Mouse (Mus musculus) neural tube, embryonic 14.5 days (tissue): ENCODE data around the gene Tescl. TPM values are rescaled to one million over a fixed set of nuclear protein-coding genes. Genes with fewer than 3 reads are reported as not detected.

ENCODE experiments used
- ATAC-seq: fragments of 200-750 bp; cut with Nextera tagmentation; 2 replicates; pipeline ENCODE4 v1.8.0; 2017; ENCODE audit warnings: low read depth, mild to moderate bottlenecking, moderate TSS enrichment, moderate library complexity
- H3K27ac ChIP-seq: fragments of 300-500 bp; sonication (generic); 2 replicates; pipeline ENCODE4 v1.5.1; 2014; ENCODE audit warnings: low read depth, mild to moderate bottlenecking, control low read depth, low read length, moderate library complexity, mixed read lengths
- H3K27me3 ChIP-seq: fragments of 300-500 bp; sonication (generic); 2 replicates; pipeline ENCODE4 v1.6.1; 2014; ENCODE audit warnings: low read length; ENCODE audit not compliant: control insufficient read depth, insufficient read depth
- H3K36me3 ChIP-seq: fragments of 300-500 bp; sonication (generic); 2 replicates; pipeline ENCODE4 v1.6.1; 2014; ENCODE audit warnings: low read length, mixed read lengths; ENCODE audit not compliant: control insufficient read depth, insufficient read depth
- H3K4me1 ChIP-seq: fragments of 300-500 bp; sonication (generic); 2 replicates; pipeline ENCODE4 v1.6.1; 2014; ENCODE audit warnings: low read length; ENCODE audit not compliant: control insufficient read depth, insufficient read depth
- H3K4me2 ChIP-seq: fragments of 300-500 bp; sonication (generic); 2 replicates; pipeline ENCODE4 v1.6.1; 2014; ENCODE audit warnings: mild to moderate bottlenecking, low read depth, low read length, control low read depth
- H3K4me3 ChIP-seq: fragments of 300-500 bp; sonication (generic); 2 replicates; pipeline ENCODE4 v1.5.1; 2014; ENCODE audit warnings: low read depth, low read length, control low read depth, mixed read lengths
- H3K9ac ChIP-seq: fragments of 300-500 bp; sonication (generic); replicated peaks from 2 replicates; pipeline ENCODE4 v1.6.1; 2014; ENCODE audit warnings: low read depth, mild to moderate bottlenecking, control low read depth, low read length, mixed read lengths
- H3K9me3 ChIP-seq: fragments of 300-500 bp; sonication (generic); 2 replicates; pipeline ENCODE4 v1.6.1; 2016; ENCODE audit warnings: low read length; ENCODE audit not compliant: control insufficient read depth
- WGBS: fragments of 180-500 bp; shearing (Covaris S2); extraction: QIAGEN DNeasy Blood & Tissue Kit; methylation state at CpG from one replicate; pipeline ENCODE4 v1.1.7; 2014; 5-methylcytosine and 5-hydroxymethylcytosine counted together
- polyA plus RNA-seq: library from polyadenylated mRNA; unstranded; fragments of >200 nt; fragmentation: Nextera tagmentation; extraction: Ambion mirVana; gene quantifications from 2 replicates; pipeline ENCODE4 v1.2.1, GENCODE M21; 2014

Tescl gene
- polyA plus RNA-seq, 1 experiment from 2014 or later: 0.99 TPM

GRCm38 (mm10) chr7:24297361-24298095 lies 36.2 kb downstream of the Tescl start:
- Histone ChIP-seq H3K9me3 (no peaks in the 10 kb centered on the region), H3K36me3 (peaks cover 32% of the 10 kb centered on the region; the same call in 1 of the 2 replicates), H3K9ac (no peak overlapping the region), H3K4me1 (peaks cover 13% of the 10 kb centered on the region; the same call in 1 of the 2 replicates), H3K27me3 (no peaks in the 10 kb centered on the region), H3K4me3 (peak overlapping the region; percentile 62; the same call in 1 of the 2 replicates), H3K4me2 (peak overlapping the region; percentile 83), H3K27ac (no peak overlapping the region)
- no peak for ATAC-seq
- 89% methylated on average over 15 of the region's 15 CpGs for WGBS

GRCm38 (mm10) chr7:24296386-24296785 lies 37.4 kb downstream of the Tescl start:
- Histone ChIP-seq H3K27me3 (no peaks in the 10 kb centered on the region), H3K4me3 (no peak overlapping the region), H3K36me3 (peaks cover 35% of the 10 kb centered on the region), H3K27ac (no peak overlapping the region), H3K9ac (no peak overlapping the region), H3K4me2 (no peak overlapping the region), H3K9me3 (no peaks in the 10 kb centered on the region), H3K4me1 (peaks cover 13% of the 10 kb centered on the region; the same call in 1 of the 2 replicates)
- no peak for ATAC-seq
- 95% methylated on average over 7 of the region's 7 CpGs for WGBS

- Histone ChIP-seq H3K36me3 (peaks cover 45% of the 10 kb centered on the region), H3K9me3 (no peaks in the 10 kb centered on the region)
- 97% methylated on average over 7 of the region's 7 CpGs for WGBS
Observed at GRCm38 (mm10) chr7:24295376-24295775, 38.4 kb downstream of the Tescl start.

GRCm38 (mm10) chr7:24294763-24295162 lies 39.0 kb downstream of the Tescl start:
- WGBS: 96% methylated on average over 4 of the region's 4 CpGs
- Histone ChIP-seq H3K4me3 (no peak overlapping the region), H3K27me3 (no peaks in the 10 kb centered on the region), H3K27ac (no peak overlapping the region), H3K9me3 (no peaks in the 10 kb centered on the region), H3K4me1 (peaks cover 8% of the 10 kb centered on the region; the same call in 1 of the 2 replicates), H3K9ac (no peak overlapping the region), H3K36me3 (peaks cover 51% of the 10 kb centered on the region), H3K4me2 (no peak overlapping the region)
- no peak for ATAC-seq

More at GRCm38 (mm10) chr7:24295376-24295775, 38.4 kb downstream of the Tescl start:
- H3K4me2 ChIP-seq: no peak overlapping the region
- H3K27me3 ChIP-seq: no peaks in the 10 kb centered on the region
- no peak overlapping the region for H3K9ac ChIP-seq
- H3K4me1 ChIP-seq: peaks cover 13% of the 10 kb centered on the region; the same call in 1 of the 2 replicates
- H3K27ac ChIP-seq: no peak overlapping the region
- no peak for ATAC-seq
- H3K4me3 ChIP-seq: no peak overlapping the region

- H3K9me3 ChIP-seq: no peaks in the 10 kb centered on the region
- no peak for ATAC-seq
- H3K4me1 ChIP-seq: peaks cover 7% of the 10 kb centered on the region; the same call in 1 of the 2 replicates
- H3K36me3 ChIP-seq: peaks cover 52% of the 10 kb centered on the region
- no peaks in the 10 kb centered on the region for H3K27me3 ChIP-seq
- WGBS: 90% methylated on average over 12 of the region's 12 CpGs
- H3K4me3 ChIP-seq: no peak overlapping the region
- no peak overlapping the region for H3K4me2 ChIP-seq
- H3K9ac ChIP-seq: no peak overlapping the region
- H3K27ac ChIP-seq: no peak overlapping the region
Observed at GRCm38 (mm10) chr7:24293061-24293851, 40.5 kb downstream of the Tescl start.

- WGBS: 91% methylated on average over 27 of the region's 27 CpGs
- no peak overlapping the region for H3K9ac ChIP-seq
- no peaks in the 10 kb centered on the region for H3K9me3 ChIP-seq
- H3K27me3 ChIP-seq: no peaks in the 10 kb centered on the region
- H3K4me3 ChIP-seq: no peak overlapping the region
- no peak for ATAC-seq
- peaks cover 55% of the 10 kb centered on the region for H3K36me3 ChIP-seq
- H3K4me2 ChIP-seq: no peak overlapping the region
- no peak overlapping the region for H3K27ac ChIP-seq
- H3K4me1 ChIP-seq: no peaks in the 10 kb centered on the region
Observed at GRCm38 (mm10) chr7:24291387-24292090, 42.2 kb downstream of the Tescl start.

GRCm38 (mm10) chr7:24290106-24290693 lies 43.5 kb downstream of the Tescl start:
- Histone ChIP-seq H3K9ac (no peak overlapping the region), H3K4me3 (no peak overlapping the region), H3K27ac (no peak overlapping the region), H3K4me2 (no peak overlapping the region), H3K36me3 (peaks cover 43% of the 10 kb centered on the region), H3K4me1 (no peaks in the 10 kb centered on the region), H3K27me3 (no peaks in the 10 kb centered on the region), H3K9me3 (no peaks in the 10 kb centered on the region)
- 94% methylated on average over 4 of the region's 4 CpGs for WGBS
- ATAC-seq: no peak

GRCm38 (mm10) chr7:24288512-24288911 lies 45.2 kb downstream of the Tescl start:
- no peaks in the 10 kb centered on the region for H3K9me3 ChIP-seq
- H3K27ac ChIP-seq: no peak overlapping the region
- no peak overlapping the region for H3K4me3 ChIP-seq
- no peak for ATAC-seq
- H3K4me1 ChIP-seq: no peaks in the 10 kb centered on the region
- H3K9ac ChIP-seq: no peak overlapping the region
- H3K4me2 ChIP-seq: no peak overlapping the region
- H3K27me3 ChIP-seq: no peaks in the 10 kb centered on the region
- peaks cover 36% of the 10 kb centered on the region for H3K36me3 ChIP-seq
- 90% methylated on average over 6 of the region's 6 CpGs for WGBS
